Mouse (Mus musculus): ENCODE data around the gene Slc22a6. TPM values are rescaled to one million over a fixed set of nuclear protein-coding genes. Genes with fewer than 3 reads are reported as not detected.

The Slc22a6 gene
- total RNA-seq, 2 experiments from 2014 or later = not detected

GRCm38 (mm10) chr19:8672859-8673258, 55.0 kb downstream of the Slc22a6 start:
- intact Hi-C loops (cut with DNase I) = no loop called here
- no peak for DNase-seq (ENCODE audit: low spot score)

GRCm38 (mm10) chr19:8673336-8674063, 55.7 kb downstream of the Slc22a6 start:
- no peak for DNase-seq (ENCODE audit: low spot score)
- intact Hi-C loops (cut with DNase I) = no loop called here

Other genes starting within 250 kb of the Slc22a6 start
- gene Slc22a30, start 212.9 kb upstream of the Slc22a6 start, total RNA-seq (2021) = not detected
- gene Slc22a8, start 26.8 kb upstream of the Slc22a6 start, total RNA-seq (2021) = not detected
- not detected for gene Chrm1, start 45.8 kb downstream of the Slc22a6 start, total RNA-seq (2021)
- 10 to 100 TPM; 36.1 to 38.0 TPM for gene Slc3a2, start 105.3 kb downstream of the Slc22a6 start, total RNA-seq (2021)
- gene Wdr74, start 117.8 kb downstream of the Slc22a6 start, total RNA-seq (2021) = 10 to 100 TPM; 17.9 to 18.9 TPM
- not detected for gene 1700092M07Rik, start 122.7 kb downstream of the Slc22a6 start, total RNA-seq (2021)
- gene Stx5a, start 123.4 kb downstream of the Slc22a6 start, total RNA-seq (2021) = 10 to 100 TPM; 27.6 to 31.0 TPM
- gene Nxf1, start 139.0 kb downstream of the Slc22a6 start, total RNA-seq (2021) = 10 to 100 TPM; 37.5 to 48.1 TPM
- 100 to 1,000 TPM; 108 to 110 TPM for gene Tmem223, start 153.0 kb downstream of the Slc22a6 start, total RNA-seq (2021)
- 10 to 100 TPM; 14.8 to 16.4 TPM for gene Tmem179b, start 156.4 kb downstream of the Slc22a6 start, total RNA-seq (2021)
- gene Taf6l, start 168.4 kb downstream of the Slc22a6 start, total RNA-seq (2021) = 1 to 10 TPM; 7.4 to 7.6 TPM
- 10 to 100 TPM; 53.4 to 62.4 TPM for gene Polr2g, start 180.5 kb downstream of the Slc22a6 start, total RNA-seq (2021)
- 1 to 10 TPM; 1.9 to 2.1 TPM for gene Zbtb3, start 184.5 kb downstream of the Slc22a6 start, total RNA-seq (2021)
- 10 to 100 TPM; 12.5 to 15.8 TPM for gene Ttc9c, start 201.3 kb downstream of the Slc22a6 start, total RNA-seq (2021)
- 10 to 100 TPM; 42.5 to 49.4 TPM for gene Hnrnpul2, start 202.0 kb downstream of the Slc22a6 start, total RNA-seq (2021)
- gene AC129217.1, start 211.7 kb downstream of the Slc22a6 start, total RNA-seq (2021) = not detected
- gene Bscl2, start 219.4 kb downstream of the Slc22a6 start, total RNA-seq (2021) = 10 to 100 TPM; 23.9 to 24.0 TPM
- not detected for gene Gng3, start 221.2 kb downstream of the Slc22a6 start, total RNA-seq (2021)
- gene Lrrn4cl, start 232.7 kb downstream of the Slc22a6 start, total RNA-seq (2021) = 1 to 10 TPM; 3.3 to 4.9 TPM

Measured in heart, postnatal 25 days (tissue).